Mouse (Mus musculus) bone marrow, adult 2 months (tissue): ENCODE results near the gene Aebp1.

Experiments
- CTCF ChIP-seq: fragments of 200-500 bp; IDR thresholded peaks from 2 replicates; pipeline ENCODE4 v1.5.1; 2011; ENCODE audit warnings: low read length, control low read depth; ENCODE audit not compliant: control insufficient read depth, insufficient read depth
- POLR2A ChIP-seq: fragments of 200-500 bp; IDR thresholded peaks from 2 replicates; pipeline ENCODE4 v1.6.1; 2011; ENCODE audit warnings: low read depth, mild to moderate bottlenecking, control low read depth, low read length, borderline replicate concordance; ENCODE audit not compliant: control insufficient read depth

DNA sequence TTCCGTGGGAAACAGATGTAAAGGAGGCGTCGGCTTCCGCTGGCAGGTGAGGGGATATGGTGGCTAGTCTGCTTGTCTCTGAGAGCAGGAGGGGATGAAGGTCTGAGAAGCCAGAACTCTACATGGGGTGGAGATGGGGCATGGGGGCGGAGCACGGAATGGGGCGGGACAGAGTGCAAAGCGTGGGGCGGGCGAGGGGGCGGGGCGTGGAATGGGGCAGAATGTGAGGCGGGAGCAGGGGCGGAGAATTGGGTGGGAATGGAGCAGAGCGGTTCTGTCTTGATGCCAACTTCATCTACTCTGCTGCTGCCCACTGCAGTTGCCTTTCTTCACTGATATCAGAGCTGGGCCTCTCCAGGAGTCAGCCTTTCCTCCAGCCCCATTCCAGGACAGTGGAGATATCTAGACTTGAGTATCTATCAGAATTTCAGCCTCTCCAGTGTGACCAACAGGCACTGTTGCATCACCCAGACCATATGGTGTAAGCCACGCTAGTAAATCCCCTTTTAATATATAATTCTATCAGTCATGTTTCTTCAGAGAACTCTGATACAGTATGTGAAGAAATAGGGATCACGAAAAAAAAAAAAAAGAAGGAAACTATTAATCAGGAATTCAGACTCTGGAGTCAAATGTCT, 58.7 kb downstream of the Aebp1 start:
- no peak for TF ChIP-seq CTCF
- TF ChIP-seq POLR2A = no peak
